Mouse (Mus musculus) right cerebral cortex, adult 2 months (tissue): ENCODE measurements around the gene Clmp.
"Not testable (repeated sequence)": the region's sequence is repeated elsewhere in the genome, so short reads cannot be mapped to it uniquely, and the experiment has no call there.

Experiments
- DNase-seq, 2 experiments: peaks; one replicate each; pipeline ENCODE4 v3.0.0; 2021 to 2022; ENCODE audit warnings: low spot score in 2 of 2

Gene Clmp

DNA sequence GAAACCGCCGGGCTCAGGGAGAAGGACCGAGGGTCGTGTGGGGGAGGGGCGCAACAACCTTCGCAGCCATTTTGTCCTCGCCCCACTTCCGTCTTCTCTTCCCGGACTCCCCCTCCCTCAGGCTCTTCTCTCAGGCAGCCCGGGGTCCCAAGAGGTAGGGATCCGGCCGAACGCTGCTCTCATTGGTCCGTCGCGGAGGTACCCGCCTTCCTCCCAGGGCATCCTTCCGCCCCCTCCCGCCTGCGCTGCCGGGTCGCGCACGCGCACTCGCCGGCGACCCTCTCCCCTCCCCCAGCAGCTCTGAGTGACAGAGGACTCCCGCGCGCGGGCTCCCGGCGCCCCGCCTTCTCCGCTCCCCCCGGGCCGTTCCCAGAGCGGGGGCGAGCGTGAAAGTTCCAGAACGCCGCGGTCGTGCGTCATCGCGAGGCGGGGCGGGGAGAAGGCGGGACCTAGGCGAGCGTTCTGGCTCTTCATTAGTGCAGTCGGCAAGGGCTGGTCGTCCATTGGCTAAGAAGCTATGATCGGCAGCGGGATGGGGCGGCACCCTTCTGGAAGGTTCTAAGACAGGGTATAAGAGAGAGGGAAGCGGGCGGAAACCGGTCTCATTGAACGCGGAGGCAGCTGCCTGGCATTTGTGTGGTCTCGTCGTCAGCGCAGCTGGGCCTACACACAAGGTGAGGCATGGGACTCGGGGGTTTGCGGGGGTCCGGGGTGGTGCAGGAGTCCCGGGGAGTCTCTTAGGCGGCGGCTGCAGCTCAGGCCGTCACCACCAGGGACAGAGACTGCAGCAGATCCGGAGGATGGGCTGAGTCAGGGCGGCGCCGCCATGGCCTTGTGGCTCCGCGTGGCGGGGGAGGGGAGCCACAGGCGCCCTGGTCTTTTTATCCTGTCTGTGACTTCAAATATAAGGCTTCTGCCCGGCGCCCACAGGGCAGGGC, 115.2 kb downstream of the Clmp start, which contains the start of gene Hspa8:
Gene Hspa8, plus strand, starts transcription at position 310 of the 938 bp plus-strand sequence.
- DNase-seq: peak; percentile 100

DNA sequence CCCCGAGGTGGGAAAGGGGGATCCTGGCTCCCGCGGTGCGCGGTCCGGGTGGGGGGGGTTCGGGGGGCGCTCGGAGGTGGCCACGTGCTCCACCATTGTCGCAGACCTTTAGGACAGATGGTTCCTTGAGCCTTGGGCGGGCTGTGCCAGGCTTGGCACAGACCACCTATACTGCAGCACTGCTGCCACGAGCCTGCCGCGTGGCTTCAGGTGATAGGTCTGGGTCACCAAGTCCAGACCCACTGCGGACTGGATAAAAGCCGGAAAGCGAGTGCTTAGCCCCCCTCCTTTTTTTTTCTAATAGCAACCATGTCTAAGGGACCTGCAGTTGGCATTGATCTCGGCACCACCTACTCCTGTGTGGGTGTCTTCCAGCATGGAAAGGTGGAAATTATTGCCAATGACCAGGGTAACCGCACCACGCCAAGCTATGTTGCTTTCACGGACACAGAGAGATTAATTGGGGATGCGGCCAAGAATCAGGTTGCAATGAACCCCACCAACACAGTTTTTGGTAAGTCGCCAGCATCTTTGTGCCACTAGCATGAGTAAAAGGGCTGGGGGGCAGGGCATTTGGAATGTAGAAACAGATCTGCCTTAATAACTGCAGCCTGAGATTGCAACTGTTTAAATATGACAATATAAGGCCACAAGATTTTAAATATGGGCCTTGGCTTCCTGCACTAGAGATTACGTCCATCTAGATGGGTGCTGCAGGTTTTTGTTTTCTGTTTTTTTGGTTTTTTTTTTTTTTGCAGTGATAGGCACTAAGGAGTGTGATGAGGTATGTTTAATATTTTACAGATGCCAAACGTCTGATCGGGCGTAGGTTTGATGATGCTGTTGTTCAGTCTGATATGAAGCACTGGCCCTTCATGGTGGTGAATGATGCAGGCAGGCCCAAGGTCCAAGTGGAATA, 116.1 kb downstream of the Clmp start:
- peak in 1 of 2 experiments; percentile 51 for DNase-seq

DNA sequence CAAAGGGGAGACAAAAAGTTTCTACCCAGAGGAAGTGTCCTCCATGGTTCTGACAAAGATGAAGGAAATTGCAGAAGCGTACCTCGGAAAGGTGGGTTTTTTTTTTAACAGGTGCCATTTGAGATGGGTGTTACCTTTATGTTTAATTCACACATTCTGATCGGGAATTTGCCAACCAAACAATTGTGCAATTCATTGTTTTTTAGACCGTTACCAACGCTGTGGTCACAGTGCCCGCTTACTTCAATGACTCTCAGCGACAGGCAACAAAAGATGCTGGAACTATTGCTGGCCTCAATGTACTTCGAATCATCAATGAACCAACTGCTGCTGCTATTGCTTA, 116.7 kb downstream of the Clmp start:
- DNase-seq: not testable (repeated sequence)

DNA sequence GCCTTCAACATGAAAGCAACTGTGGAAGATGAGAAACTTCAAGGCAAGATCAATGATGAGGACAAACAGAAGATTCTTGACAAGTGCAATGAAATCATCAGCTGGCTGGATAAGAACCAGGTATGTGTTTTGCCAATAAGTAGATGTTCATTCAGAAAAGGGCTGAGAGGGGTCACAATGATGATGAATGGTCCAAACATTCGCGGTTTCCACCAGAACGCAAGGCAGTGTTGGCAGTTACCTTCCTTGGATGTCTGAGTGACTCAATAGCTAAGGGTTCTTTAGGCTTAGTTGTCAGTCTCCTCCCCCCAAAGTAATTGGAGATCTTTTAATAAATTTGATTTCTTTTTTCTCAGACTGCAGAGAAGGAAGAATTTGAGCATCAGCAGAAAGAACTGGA, 118.8 kb downstream of the Clmp start:
- DNase-seq: not testable (repeated sequence)

DNA sequence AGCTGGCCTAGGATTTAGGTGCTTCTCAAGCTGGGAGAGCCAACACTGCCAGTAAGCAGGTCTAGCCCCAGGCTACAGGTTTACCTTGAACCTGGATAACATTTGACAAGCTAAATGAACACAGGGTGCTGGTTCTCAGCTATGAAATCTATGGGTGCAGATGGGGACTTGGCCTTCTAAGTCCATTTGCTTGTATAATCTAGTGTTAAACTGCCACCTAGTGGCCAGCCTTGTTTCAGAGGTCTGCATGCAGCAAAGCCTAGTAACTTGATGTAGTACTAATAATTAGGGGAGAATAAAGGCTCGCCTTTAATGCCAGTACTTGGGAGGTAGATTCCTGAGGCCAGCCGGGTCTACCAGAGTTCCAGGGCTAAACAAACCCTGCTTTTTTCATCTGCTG, 119.5 kb downstream of the Clmp start:
- peak; percentile 69 to 74 for DNase-seq

DNA sequence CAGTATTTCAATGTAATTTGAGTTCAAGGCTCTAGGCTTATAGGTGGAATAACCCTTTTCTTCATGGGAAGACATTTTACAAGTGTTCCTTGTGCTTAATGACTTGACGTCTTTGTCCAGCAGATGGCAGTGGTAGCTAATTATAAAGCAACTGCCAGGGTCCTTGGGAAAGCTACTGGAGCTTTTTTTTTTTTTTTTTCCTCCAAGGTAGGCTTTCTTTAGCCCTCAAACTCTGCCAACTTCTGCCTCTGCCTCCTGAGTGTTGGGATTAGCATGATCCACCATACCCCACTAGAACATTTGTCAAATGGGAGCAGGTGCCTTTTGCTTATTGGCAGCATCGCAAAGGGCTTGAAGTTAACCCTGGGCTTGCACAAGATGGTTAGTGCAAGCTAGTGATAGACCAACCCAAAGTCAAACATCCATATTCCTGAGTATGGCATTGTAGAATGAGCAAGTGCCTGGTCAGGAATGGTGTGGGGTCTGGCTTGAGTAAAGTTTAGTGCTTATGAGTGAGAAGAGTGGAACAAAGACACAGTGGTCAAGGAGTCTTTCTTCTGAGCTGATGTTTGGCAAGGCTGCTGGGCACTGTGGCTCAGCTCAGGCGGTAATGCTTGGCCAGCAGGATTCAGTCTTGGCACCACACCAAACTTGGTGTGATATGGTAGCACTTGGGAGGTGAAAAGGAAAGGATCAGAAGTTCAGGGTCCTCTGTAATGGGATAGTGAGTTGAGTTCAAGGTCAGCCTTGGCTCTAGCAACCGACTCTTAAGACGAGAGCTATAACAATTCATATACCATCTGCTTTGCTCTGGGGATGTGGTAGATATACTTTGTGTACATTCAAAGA, 120.9 kb downstream of the Clmp start:
- no peak for DNase-seq

DNA sequence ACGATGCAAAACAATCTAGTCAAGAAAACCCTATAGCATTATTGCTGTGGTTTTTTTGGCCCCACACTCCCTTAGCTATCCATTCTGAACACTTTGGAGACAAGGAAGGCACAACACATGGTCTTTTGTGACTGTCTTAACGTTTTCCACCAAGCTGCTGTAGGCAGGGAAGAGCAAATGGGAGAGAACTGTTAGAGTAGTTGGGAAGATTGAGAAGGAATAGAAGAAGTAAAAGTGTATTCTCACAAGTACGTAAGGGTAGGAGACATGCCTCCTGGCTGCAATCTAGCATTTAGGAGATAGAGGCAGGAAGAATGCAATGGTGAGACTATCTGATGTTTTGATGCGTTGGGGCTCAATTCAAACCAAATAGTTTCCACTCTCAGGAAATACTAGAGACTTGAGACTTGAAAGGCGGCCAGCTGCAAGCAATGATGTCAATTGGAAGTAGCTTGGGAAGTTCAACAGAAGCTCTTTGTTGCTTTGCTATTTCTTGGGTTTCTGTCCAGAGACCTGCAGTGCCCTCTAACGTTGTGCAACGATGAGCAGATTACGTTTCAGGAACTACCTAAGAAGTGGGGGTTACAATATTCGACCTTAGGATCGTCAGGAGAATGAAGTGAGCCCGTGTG, 121.6 kb downstream of the Clmp start:
- peak in 1 of 2 experiments; percentile 47 for DNase-seq

DNA sequence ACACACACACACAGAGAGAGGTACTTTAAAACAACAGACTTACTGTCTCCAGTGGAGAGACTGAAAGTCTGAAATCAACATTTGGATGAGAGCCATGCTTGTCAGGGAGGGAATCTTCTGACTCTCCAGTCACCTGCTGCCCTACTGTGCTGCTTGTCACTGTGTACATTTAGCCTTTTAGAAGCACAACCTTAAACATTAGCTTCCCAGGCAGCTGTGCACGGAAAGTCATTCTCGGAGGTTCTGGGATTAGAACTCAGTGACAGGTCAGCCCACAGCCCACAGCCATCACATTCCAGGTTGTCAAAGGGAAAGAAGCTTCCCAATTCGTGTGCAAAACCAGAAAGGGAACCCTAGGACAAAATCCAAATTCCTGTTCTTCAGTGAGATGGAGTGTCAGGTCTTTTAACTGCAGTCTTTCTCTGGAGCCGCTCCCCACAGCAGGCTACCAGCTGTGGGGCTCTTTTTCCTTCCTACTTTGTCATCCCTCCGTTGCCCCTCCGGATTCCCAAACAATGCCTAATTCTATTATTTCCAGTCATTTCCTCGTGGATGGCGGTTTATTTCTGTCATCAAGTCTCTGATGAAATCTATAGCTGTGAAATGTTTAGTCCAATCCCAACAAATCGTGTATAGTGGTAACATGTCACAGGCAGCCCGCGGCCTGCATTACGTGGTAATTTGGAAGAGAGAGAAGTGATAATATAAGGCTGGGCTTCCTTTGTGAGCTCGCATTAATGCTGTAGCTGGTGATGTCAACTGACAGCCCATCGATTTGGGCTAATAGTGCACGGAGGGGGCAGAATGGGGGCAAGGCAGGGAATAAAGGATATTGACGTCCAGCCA, 122.5 kb downstream of the Clmp start:
- no peak for DNase-seq

DNA sequence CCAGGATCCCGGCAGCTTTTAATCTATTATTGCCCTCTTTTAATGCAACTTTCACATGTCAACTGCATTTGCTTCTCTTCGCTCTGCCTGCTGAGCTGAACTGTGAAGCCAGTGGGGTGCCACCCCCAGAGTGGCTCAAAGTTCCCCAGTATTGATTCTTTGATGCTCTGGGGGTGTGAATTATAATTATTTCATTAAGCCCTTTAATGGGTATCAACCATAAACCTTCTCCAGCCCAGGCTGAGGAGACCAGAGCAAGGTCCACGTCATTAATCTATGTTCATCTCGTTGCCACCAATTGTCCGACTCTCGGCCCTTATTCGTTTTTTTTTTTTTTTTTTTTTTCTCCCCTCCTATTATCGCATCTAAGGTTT, 123.1 kb downstream of the Clmp start:
- DNase-seq: no peak

DNA sequence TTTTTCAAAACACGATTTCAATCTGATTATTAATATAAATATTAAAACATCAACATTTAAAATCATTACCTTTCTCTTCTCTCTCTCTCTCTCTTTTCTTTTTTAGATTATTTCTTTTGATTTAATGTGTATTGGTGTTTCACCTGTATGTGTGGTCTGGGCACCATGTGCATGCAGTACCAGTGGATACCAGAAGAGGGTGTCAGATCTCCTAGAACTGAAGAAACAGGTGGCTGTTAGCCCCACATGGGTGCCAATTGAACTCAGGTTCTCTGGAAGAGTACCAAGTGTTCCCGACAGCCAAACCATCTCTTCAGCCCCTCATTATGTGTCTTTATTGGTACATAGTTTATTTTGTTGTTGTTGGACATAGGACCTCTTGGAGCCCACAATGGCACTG, 126.1 kb downstream of the Clmp start:
- no peak for DNase-seq

DNA sequence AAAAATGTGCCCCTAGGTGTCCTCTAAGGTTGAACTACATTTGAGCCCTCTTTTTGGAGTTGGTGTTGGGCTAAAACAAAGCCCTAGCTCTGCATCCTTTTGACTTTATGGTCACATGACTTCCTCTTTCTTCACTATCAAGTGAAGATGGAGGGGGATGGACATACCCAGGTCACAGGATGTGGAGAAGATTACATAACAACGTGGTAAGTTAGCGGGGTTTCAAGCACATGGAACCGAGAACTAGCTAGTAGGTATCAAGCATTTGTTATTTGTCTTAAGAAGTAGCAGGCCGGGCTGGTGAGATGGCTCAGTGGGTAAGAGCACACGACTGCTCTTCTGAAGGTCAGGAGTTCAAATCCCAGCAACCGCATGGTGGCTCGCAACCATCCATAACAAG, 128.3 kb downstream of the Clmp start:
- DNase-seq: no peak

DNA sequence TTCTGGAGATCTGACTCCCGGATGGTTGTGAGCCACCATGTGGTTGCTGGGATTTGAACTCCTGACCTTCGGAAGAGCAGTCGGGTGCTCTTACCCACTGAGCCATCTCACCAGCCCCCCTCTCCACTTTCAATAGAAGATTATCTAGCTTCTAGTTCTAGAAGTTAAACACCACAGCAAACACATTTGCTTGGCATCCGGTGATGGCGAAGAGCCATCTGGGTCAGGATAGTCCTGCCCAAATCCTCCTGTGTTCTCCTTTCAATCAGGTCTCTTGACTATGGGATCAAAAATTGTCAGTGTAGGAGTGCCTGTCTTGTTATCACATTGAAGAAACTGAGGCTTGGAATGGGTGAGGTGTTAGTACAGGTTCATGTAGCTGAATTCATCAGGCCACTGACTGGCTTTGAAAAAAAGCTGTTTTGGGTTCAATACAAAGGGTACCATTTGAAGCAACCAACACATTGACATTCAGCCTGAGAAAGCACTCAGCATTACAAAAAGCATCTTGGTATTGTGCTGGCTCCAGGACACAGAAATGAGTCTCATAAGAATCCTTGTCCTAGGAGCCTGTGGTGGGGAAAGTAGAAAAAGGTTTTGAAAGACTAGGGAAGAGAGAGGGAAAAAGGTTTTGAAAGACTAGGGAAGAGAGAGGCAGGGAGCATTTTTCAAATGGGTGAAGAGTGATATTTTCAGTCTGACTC, 131.7 kb downstream of the Clmp start:
- DNase-seq: no peak

DNA sequence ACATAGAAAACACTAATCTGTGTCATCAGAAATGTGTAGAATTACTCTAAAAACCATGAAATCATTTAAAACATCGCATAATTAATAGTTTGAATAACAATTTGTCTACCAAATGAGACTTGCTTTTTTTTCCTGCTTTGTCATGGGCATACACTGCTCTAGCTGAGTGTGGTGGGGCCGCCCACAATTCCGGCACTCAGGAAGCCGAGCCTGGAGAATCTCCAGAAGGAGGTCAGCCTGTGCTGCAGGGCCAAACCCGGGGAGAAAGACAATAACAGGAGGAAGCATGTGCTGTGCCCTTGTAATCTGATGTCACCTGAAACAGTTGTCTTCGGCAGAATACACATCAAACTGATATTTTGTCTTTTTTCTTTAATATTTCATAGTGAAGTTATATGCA, 139.8 kb downstream of the Clmp start:
- no peak for DNase-seq

DNA sequence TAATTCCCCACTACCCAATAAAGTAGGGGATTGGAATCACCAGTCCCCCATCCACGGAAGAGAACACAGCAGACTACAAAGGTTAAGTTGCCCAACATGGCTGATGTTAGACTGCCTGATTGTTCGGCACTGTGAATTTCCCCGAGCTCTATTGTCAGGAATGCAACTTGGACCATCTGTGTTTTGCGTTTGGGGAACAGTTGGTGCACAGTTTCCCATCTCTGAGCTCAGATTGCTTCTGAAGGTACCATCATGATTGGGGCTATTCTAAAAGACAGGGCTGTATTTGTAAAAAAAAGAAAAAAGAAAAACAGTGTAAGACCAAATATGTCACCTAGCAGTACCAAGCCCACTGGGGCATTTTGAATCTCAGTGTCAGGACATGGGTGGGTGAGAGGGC, 141.6 kb downstream of the Clmp start:
- DNase-seq: no peak

DNA sequence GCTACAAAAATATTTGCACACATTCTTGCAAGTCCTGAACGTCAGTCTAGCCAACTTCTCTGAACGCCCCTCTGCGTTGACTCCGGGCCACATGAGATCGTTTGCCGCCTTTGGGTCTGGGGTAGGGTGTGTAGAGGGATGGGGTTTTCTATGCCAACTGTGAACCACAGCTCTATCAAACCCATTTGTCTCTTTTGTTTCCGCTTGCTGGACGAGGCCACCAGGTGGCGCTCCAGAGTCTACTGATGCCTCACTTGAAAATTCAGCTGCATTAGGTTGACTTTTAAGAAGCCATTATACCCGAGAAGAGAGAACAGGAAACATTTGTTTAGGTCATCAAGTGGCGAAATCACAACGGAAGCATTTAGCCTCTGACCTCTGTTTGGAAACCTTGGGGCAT, 148.8 kb downstream of the Clmp start:
- peak; percentile 85 to 86 for DNase-seq
